Mouse (Mus musculus): Measurements from ENCODE around the gene Nlgn2. TPM values are rescaled to one million over a fixed set of nuclear protein-coding genes. Genes with fewer than 3 reads are reported as not detected.
A peak's percentile ranks its signal among the peaks of the same experiment; 100 is the strongest.

Gene Nlgn2
- polyA plus RNA-seq, 1 experiment: 2.4 TPM

DNA sequence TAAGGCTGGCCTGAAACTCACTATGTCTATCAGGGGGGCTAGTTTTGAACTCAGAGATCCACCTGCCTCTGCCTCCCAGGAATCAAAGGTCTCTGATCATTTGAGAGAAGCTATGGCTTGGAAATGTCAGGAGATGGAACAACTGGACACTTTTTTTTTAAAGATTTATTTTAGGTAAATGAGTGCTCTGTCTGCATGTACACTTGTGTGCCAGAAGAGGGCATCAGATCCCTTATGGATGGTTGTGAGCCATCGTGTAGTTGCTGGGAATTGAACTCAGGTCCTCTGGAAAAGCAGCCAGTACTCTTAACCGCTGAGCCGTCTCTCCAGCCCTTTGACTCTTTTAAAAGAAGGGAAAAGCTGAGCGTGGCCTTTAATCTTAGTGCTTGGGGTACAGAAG lies 31.2 kb downstream of the Nlgn2 start:
- H3K27ac ChIP-seq (ENCODE audit: control insufficient read depth, insufficient read depth, low read depth, low read length): no peak overlapping the region
- no peaks in the 10 kb centered on the region for H3K27me3 ChIP-seq (ENCODE audit: control insufficient read depth, insufficient read depth, low read length)
- H3K36me3 ChIP-seq (ENCODE audit: control insufficient read depth, insufficient read depth, low read length): no peaks in the 10 kb centered on the region
- no peak for TF ChIP-seq CTCF (IDR thresholded peaks at IDR 0.05; ENCODE audit: control insufficient read depth, insufficient read depth, insufficient replicate concordance, low read depth, low read length)
- no peak for TF ChIP-seq POLR2A (IDR thresholded peaks at IDR 0.05; ENCODE audit: control insufficient read depth, low read depth, low read length)
- no peak overlapping the region for H3K4me3 ChIP-seq (ENCODE audit: control insufficient read depth, low read depth, low read length)
- H3K4me1 ChIP-seq (ENCODE audit: control insufficient read depth, insufficient read depth, low read length): peaks cover 34% of the 10 kb centered on the region

DNA sequence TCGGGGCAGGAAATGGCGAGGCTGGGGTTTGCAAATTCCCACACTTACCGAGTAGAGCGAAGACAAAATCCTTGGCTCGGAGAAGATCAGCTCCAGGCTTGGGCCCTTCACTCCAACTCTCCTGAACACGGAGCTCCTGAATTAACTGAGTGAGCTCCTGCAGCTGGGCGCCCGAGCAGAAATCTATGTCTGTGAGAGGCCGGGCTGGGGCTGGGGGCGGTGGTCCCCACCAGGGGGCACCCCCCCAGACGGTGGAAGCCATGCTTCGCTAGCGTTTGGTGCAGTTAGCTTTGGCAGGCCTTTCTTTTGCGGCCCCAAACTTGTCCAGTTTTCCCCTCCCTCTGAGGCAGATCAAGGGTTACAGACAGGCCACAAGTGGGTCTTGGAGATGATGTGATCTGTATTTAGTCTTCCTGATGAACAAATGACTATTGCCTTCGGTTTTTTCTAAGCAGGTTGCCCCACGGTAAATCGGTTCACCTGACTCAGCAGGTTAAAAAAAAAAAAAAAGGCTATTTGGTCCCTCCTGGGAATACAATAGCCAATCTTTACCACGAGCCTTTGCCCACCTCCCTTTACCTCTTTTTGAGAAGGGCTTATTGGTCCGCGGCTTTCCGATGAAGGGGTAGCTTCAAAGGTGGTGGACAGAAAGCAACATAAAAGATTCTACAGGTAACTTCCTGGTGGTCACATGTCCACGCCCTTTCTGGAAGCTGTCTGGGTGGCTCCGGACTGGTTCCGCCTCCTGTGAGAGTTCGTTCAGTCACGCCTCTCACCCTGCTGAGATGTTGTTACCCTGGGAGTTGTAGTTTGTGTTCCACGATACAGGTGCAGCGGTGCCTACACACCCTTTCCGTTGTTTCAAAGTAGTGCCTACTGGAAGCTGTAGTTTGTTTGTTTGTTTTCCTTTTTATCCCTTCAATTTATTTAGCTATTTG lies 32.3 kb downstream of the Nlgn2 start, which contains the start of gene Tmem102:
Gene Tmem102, minus strand, starts transcription at position 653 of the 938 bp plus-strand sequence.
- Histone ChIP-seq H3K27ac (ENCODE audit: control insufficient read depth, insufficient read depth, low read depth, low read length) (no peak within 1 kb of the TSS), H3K27me3 (ENCODE audit: control insufficient read depth, insufficient read depth, low read length) (no peaks in the 10 kb centered on the region), H3K4me3 (ENCODE audit: control insufficient read depth, low read depth, low read length) (peak within 1 kb of the TSS; percentile 19; the same call in 1 of the 2 replicates), H3K36me3 (ENCODE audit: control insufficient read depth, insufficient read depth, low read length) (no peaks in the 10 kb centered on the region), H3K4me1 (ENCODE audit: control insufficient read depth, insufficient read depth, low read length) (peaks cover 43% of the 10 kb centered on the region)
- TF ChIP-seq CTCF (IDR thresholded peaks at IDR 0.05; ENCODE audit: control insufficient read depth, insufficient read depth, insufficient replicate concordance, low read depth, low read length) (no peak), POLR2A (IDR thresholded peaks at IDR 0.05; ENCODE audit: control insufficient read depth, low read depth, low read length) (no peak)

DNA sequence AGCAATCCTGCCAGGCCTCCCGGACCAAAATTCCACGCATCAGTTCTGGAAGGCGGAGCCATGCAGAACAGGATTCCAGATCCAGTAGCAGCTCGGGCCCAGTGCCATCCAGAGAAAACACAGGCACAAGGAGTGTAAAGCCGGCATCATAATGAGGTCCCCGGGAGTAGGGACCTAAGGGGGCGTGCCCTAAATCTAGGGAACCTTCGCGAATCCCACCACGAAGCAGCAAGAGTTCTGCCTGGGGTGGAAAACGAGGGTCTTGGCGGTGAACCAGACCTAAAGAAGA lies 33.0 kb downstream of the Nlgn2 start:
- Histone ChIP-seq H3K36me3 (ENCODE audit: control insufficient read depth, insufficient read depth, low read length) (no peaks in the 10 kb centered on the region), H3K4me3 (ENCODE audit: control insufficient read depth, low read depth, low read length) (peak overlapping the region; percentile 19; the same call in 1 of the 2 replicates), H3K27me3 (ENCODE audit: control insufficient read depth, insufficient read depth, low read length) (no peaks in the 10 kb centered on the region), H3K27ac (ENCODE audit: control insufficient read depth, insufficient read depth, low read depth, low read length) (no peak overlapping the region), H3K4me1 (ENCODE audit: control insufficient read depth, insufficient read depth, low read length) (peaks cover 46% of the 10 kb centered on the region)
- TF ChIP-seq CTCF (IDR thresholded peaks at IDR 0.05; ENCODE audit: control insufficient read depth, insufficient read depth, insufficient replicate concordance, low read depth, low read length) (no peak), POLR2A (IDR thresholded peaks at IDR 0.05; ENCODE audit: control insufficient read depth, low read depth, low read length) (no peak)

DNA sequence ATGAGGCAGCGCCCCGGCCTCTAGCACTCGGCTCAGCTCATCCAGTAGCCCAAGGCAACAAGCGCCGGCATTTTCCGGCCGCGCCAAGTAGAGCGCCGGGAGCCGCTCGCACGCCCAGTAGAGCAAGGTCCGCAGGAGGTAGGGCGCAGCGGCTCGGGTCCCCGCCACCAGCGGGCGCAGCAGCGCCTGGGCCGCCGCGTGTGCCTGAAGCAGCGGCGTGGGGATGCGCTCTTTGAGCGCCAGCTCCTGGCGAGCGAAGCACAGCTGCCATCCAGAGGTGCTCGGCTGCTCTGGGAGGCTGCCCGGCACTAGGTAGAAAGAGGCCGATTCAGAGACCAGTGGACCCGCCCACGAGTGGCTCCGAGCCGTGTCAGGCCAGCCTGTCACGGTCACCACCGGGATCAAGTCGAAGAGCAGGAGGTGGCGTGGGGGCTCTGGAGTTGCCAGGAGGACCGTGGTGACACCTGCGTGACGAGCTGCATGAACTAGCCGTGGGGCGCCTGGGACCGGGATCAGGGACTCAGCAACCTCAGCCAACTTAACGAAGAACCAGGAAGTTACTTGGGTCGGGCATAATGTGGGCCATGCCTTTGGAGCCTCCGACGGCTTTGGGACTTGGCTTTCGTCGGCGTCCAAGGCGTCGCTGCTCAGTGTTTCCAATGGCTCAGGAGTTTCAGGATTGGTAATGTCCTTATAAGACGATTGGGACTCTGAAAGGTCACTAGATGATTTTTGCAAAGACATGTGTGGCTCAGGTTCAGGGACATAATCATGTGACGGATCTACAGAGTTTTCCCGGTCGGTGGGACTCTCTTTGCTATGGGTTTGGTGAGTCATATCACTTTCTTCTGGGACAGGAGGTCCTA lies 33.6 kb downstream of the Nlgn2 start:
- Histone ChIP-seq H3K4me3 (ENCODE audit: control insufficient read depth, low read depth, low read length) (peak overlapping the region; percentile 35), H3K27me3 (ENCODE audit: control insufficient read depth, insufficient read depth, low read length) (no peaks in the 10 kb centered on the region), H3K4me1 (ENCODE audit: control insufficient read depth, insufficient read depth, low read length) (peaks cover 46% of the 10 kb centered on the region), H3K27ac (ENCODE audit: control insufficient read depth, insufficient read depth, low read depth, low read length) (no peak overlapping the region), H3K36me3 (ENCODE audit: control insufficient read depth, insufficient read depth, low read length) (no peaks in the 10 kb centered on the region)
- TF ChIP-seq CTCF (IDR thresholded peaks at IDR 0.05; ENCODE audit: control insufficient read depth, insufficient read depth, insufficient replicate concordance, low read depth, low read length) (no peak), POLR2A (IDR thresholded peaks at IDR 0.05; ENCODE audit: control insufficient read depth, low read depth, low read length) (0 out of 2 replicates have a peak, but pooled peaks have one; percentile 20)

DNA sequence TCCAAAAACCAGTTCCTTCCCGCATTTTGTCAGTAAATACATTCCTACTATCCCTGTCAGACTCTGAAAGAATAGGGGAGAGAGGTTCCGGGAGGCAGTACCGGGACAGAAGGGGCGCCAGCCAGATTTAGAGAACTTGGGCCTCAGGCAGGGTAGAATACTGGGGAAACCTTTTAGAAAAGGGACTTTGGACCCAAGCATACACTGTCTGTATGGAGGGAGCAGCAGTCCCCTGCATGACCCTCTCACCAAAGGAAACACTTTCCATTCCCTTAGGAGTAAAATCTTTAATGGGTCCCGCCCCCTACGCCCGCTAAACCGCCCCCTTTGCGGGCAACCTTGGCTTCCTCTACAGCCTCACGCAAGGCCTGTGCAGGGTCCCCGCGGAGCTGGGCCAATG lies 34.3 kb downstream of the Nlgn2 start:
- no peak for TF ChIP-seq POLR2A (IDR thresholded peaks at IDR 0.05; ENCODE audit: control insufficient read depth, low read depth, low read length)
- TF ChIP-seq CTCF (IDR thresholded peaks at IDR 0.05; ENCODE audit: control insufficient read depth, insufficient read depth, insufficient replicate concordance, low read depth, low read length): no peak
- Histone ChIP-seq H3K27ac (ENCODE audit: control insufficient read depth, insufficient read depth, low read depth, low read length) (no peak overlapping the region), H3K4me1 (ENCODE audit: control insufficient read depth, insufficient read depth, low read length) (peaks cover 46% of the 10 kb centered on the region), H3K27me3 (ENCODE audit: control insufficient read depth, insufficient read depth, low read length) (no peaks in the 10 kb centered on the region), H3K36me3 (ENCODE audit: control insufficient read depth, insufficient read depth, low read length) (no peaks in the 10 kb centered on the region), H3K4me3 (ENCODE audit: control insufficient read depth, low read depth, low read length) (peak overlapping the region; percentile 86)

DNA sequence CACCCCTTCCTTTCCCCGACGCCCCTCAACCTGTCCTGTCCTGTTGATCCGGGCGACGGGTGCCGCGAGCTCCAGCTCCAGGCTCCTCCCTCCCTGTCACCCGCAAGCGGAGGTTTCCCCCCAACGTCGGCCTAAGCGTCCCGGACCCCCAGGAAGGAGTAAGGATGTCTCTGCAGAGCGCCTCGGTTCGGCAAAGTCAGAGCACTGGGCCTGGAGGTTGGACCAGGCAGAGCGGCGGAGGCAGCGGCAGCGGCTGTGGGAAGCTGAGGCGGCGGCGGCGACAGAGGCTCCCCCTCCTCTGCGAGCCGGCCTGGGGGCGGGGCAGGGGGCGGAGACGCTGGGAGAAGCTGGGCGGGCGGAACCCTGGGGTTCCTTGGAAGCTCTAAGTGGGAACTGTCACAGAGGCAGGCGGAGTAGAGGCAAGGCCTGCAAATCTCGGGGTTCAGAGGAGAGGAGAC lies 34.9 kb downstream of the Nlgn2 start:
- no peak overlapping the region for H3K27ac ChIP-seq (ENCODE audit: control insufficient read depth, insufficient read depth, low read depth, low read length)
- H3K4me3 ChIP-seq (ENCODE audit: control insufficient read depth, low read depth, low read length): peak overlapping the region; percentile 86
- TF ChIP-seq CTCF (IDR thresholded peaks at IDR 0.05; ENCODE audit: control insufficient read depth, insufficient read depth, insufficient replicate concordance, low read depth, low read length) (no peak), POLR2A (IDR thresholded peaks at IDR 0.05; ENCODE audit: control insufficient read depth, low read depth, low read length) (no peak)
- no peaks in the 10 kb centered on the region for H3K36me3 ChIP-seq (ENCODE audit: control insufficient read depth, insufficient read depth, low read length)
- H3K27me3 ChIP-seq (ENCODE audit: control insufficient read depth, insufficient read depth, low read length): no peaks in the 10 kb centered on the region
- H3K4me1 ChIP-seq (ENCODE audit: control insufficient read depth, insufficient read depth, low read length): peaks cover 46% of the 10 kb centered on the region
